15 mouse cellular contexts compared by ENCODE assay signal in genomic region chr2:28227589-28228191, GRCm38 (mm10). TPM values are rescaled to one million over a fixed set of nuclear protein-coding genes. Genes with fewer than 3 reads are reported as not detected.
A peak's percentile ranks its signal among the peaks of the same experiment; 100 is the strongest.
DNase-seq lines count a peak whose midpoint lies in the region; ATAC-seq and TF ChIP-seq lines count a peak whose summit lies in the region.
"Had no signal": no experiment of that assay in that cellular context is flagged by ENCODE, and none has a peak within 500 bp of the region (broad histone marks: within the 10 kb centered on the region; RNA-seq: fewer than 3 reads in every experiment).

No protein-coding gene starts in this region.

- no peak for TF ChIP-seq POLR2A in cortical plate, adult 2 months (IDR thresholded peaks at IDR 0.05; ENCODE audit: extremely low read depth, insufficient read depth, low read length)

- peaks cover 8% of the 10 kb centered on the region for H3K4me1 ChIP-seq in forebrain, embryonic 14.5 days (ENCODE audit: control insufficient read depth, insufficient read depth, low read length)
- H3K4me1 ChIP-seq in forebrain, embryonic 15.5 days: peaks cover 8% of the 10 kb centered on the region
- peaks cover 20% of the 10 kb centered on the region for H3K4me1 ChIP-seq in cortical plate, adult 2 months (ENCODE audit: control insufficient read depth, insufficient read depth, low read length)
- peaks cover 10% of the 10 kb centered on the region; the same call in 1 of the 2 replicates for H3K4me1 ChIP-seq in hindbrain, postnatal 0 days (ENCODE audit: insufficient read depth, low read length)
- peaks cover 16% of the 10 kb centered on the region for H3K4me1 ChIP-seq in midbrain, postnatal 0 days (ENCODE audit: insufficient read depth, low read length)
- H3K4me1 ChIP-seq in stomach, postnatal 0 days (replicated peaks; ENCODE audit: control insufficient read depth, insufficient read depth): no peaks in the 10 kb centered on the region

- WGBS in forebrain, embryonic 14.5 days: 8% methylated on average over 8 of the region's 8 CpGs
- 8% methylated on average over 8 of the region's 8 CpGs for WGBS in forebrain, embryonic 15.5 days
- WGBS in hindbrain, postnatal 0 days: 23% methylated on average over 8 of the region's 8 CpGs
- 9% methylated on average over 8 of the region's 8 CpGs for WGBS in midbrain, postnatal 0 days
- 59% methylated on average over 8 of the region's 8 CpGs for WGBS in stomach, postnatal 0 days

- no peaks in the 10 kb centered on the region for H3K9me3 ChIP-seq in forebrain, embryonic 14.5 days (replicated peaks; ENCODE audit: control insufficient read depth, low read length)
- no peaks in the 10 kb centered on the region for H3K9me3 ChIP-seq in forebrain, embryonic 15.5 days
- H3K9me3 ChIP-seq in hindbrain, postnatal 0 days (ENCODE audit: low read length): no peaks in the 10 kb centered on the region
- H3K9me3 ChIP-seq in midbrain, postnatal 0 days (ENCODE audit: low read length): no peaks in the 10 kb centered on the region
- H3K9me3 ChIP-seq in stomach, postnatal 0 days (ENCODE audit: control insufficient read depth, low read length): no peaks in the 10 kb centered on the region
- H3K9me3 ChIP-seq: heart, embryonic 10.5 days had no signal

- ATAC-seq in forebrain, embryonic 14.5 days: no peak
- no peak for ATAC-seq in forebrain, embryonic 15.5 days (replicated peaks)
- ATAC-seq in hindbrain, postnatal 0 days: 0 out of 2 replicates have a peak, but pooled peaks have one; percentile 56
- ATAC-seq in midbrain, postnatal 0 days (ENCODE audit: low FRiP score): peak; percentile 49; the same call in 1 of the 2 replicates
- no peak for ATAC-seq in stomach, postnatal 0 days (ENCODE audit: low FRiP score, low TSS enrichment)

- H3K27me3 ChIP-seq in forebrain, embryonic 14.5 days (replicated peaks; ENCODE audit: control insufficient read depth, insufficient read depth, low read length): no peaks in the 10 kb centered on the region
- no peaks in the 10 kb centered on the region for H3K27me3 ChIP-seq in forebrain, embryonic 15.5 days
- H3K27me3 ChIP-seq in hindbrain, postnatal 0 days (ENCODE audit: insufficient read depth, low read length): no peaks in the 10 kb centered on the region
- no peaks in the 10 kb centered on the region for H3K27me3 ChIP-seq in midbrain, postnatal 0 days (ENCODE audit: insufficient read depth, low read length)
- H3K27me3 ChIP-seq in stomach, postnatal 0 days (ENCODE audit: control insufficient read depth, insufficient read depth, low read length): no peaks in the 10 kb centered on the region

- H3K4me3 ChIP-seq in forebrain, embryonic 14.5 days (ENCODE audit: low read depth, low read length): no peak overlapping the region
- no peak overlapping the region for H3K4me3 ChIP-seq in forebrain, embryonic 15.5 days
- H3K4me3 ChIP-seq in cortical plate, adult 2 months (ENCODE audit: insufficient read depth, low read length): no peak overlapping the region
- no peak overlapping the region for H3K4me3 ChIP-seq in hindbrain, postnatal 0 days (ENCODE audit: low read length)
- no peak overlapping the region for H3K4me3 ChIP-seq in midbrain, postnatal 0 days (ENCODE audit: low read depth, low read length)
- no peak overlapping the region for H3K4me3 ChIP-seq in stomach, postnatal 0 days (ENCODE audit: low read depth, low read length)
- H3K4me3 ChIP-seq: erythroblast, embryonic 14.5 days; heart, embryonic 10.5 days had no signal

- peaks cover 35% of the 10 kb centered on the region for H3K36me3 ChIP-seq in forebrain, embryonic 14.5 days (ENCODE audit: control insufficient read depth, insufficient read depth, low read length)
- H3K36me3 ChIP-seq in forebrain, embryonic 15.5 days: peaks cover 36% of the 10 kb centered on the region
- H3K36me3 ChIP-seq in hindbrain, postnatal 0 days (ENCODE audit: insufficient read depth, low read length): 0 out of 2 replicates have a peak, but pooled peaks cover 15% of the 10 kb centered on the region
- H3K36me3 ChIP-seq in midbrain, postnatal 0 days (ENCODE audit: insufficient read depth, low read length): peaks cover 43% of the 10 kb centered on the region
- no peaks in the 10 kb centered on the region for H3K36me3 ChIP-seq in stomach, postnatal 0 days (ENCODE audit: control insufficient read depth, insufficient read depth, low read length)

- H3K4me2 ChIP-seq in forebrain, embryonic 14.5 days (ENCODE audit: low read length): no peak overlapping the region
- no peak overlapping the region for H3K4me2 ChIP-seq in forebrain, embryonic 15.5 days (replicated peaks)
- no peak overlapping the region for H3K4me2 ChIP-seq in hindbrain, postnatal 0 days (ENCODE audit: low read depth, low read length)
- no peak overlapping the region for H3K4me2 ChIP-seq in midbrain, postnatal 0 days (ENCODE audit: low read depth, low read length, poor library complexity, severe bottlenecking)
- H3K4me2 ChIP-seq in stomach, postnatal 0 days (replicated peaks; ENCODE audit: low read depth): no peak overlapping the region
- H3K4me2 ChIP-seq: lung, embryonic 14.5 days had no signal

- 0 out of 2 replicates have a peak overlapping the region, but pooled peaks have one; percentile 5 for H3K27ac ChIP-seq in forebrain, embryonic 14.5 days (ENCODE audit: low read depth, low read length)
- H3K27ac ChIP-seq in forebrain, embryonic 15.5 days (replicated peaks): no peak overlapping the region; the same call in 1 of the 2 replicates
- H3K27ac ChIP-seq in cortical plate, adult 2 months (ENCODE audit: insufficient read depth, low read length): peak overlapping the region; percentile 52; the same call in 1 of the 2 replicates
- H3K27ac ChIP-seq in hindbrain, postnatal 0 days: peak overlapping the region; percentile 1; the same call in 1 of the 2 replicates
- H3K27ac ChIP-seq in midbrain, postnatal 0 days (ENCODE audit: low read depth, low read length): peak overlapping the region; percentile 55
- H3K27ac ChIP-seq in stomach, postnatal 0 days (replicated peaks): no peak overlapping the region
- H3K27ac ChIP-seq: heart, embryonic 10.5 days had no signal

- intact Hi-C loops in left cerebral cortex, postnatal 10 days (cut with DNase I): no loop called here

- no peak for TF ChIP-seq EP300 in stomach, postnatal 0 days (optimal IDR thresholded peaks at IDR 0.05)

- no peak for TF ChIP-seq CTCF in cortical plate, adult 2 months (IDR thresholded peaks at IDR 0.05; ENCODE audit: extremely low read depth, insufficient read depth, low read length)
- no peak for TF ChIP-seq CTCF in hindbrain, postnatal 0 days (IDR thresholded peaks at IDR 0.05; ENCODE audit: low read depth)
- no peak for TF ChIP-seq CTCF in midbrain, postnatal 0 days (IDR thresholded peaks at IDR 0.05)
- no peak for TF ChIP-seq CTCF in stomach, postnatal 0 days (IDR thresholded peaks at IDR 0.05; ENCODE audit: low read depth)

- DNase-seq in forebrain, embryonic 14.5 days (ENCODE audit: low spot score): peak; percentile 52
- peak; percentile 60 for DNase-seq in hindbrain, postnatal 0 days (ENCODE audit: low spot score)
- peak; percentile 65 for DNase-seq in midbrain, postnatal 0 days (ENCODE audit: low spot score)
- no peak for DNase-seq in cerebellum, postnatal 10 days
- DNase-seq in stomach, postnatal 0 days (ENCODE audit: low spot score): no peak
- DNase-seq in left cerebral cortex, postnatal 10 days (ENCODE audit: extremely low spot score in 1 of 2, low spot score in 2 of 2): no peak
- DNase-seq: cerebellum, postnatal 36 days; heart, postnatal 36 days; kidney, adult 18-20 months; kidney, postnatal 25 days; lung, embryonic 14.5 days had no signal

- H3K9ac ChIP-seq in forebrain, embryonic 14.5 days (ENCODE audit: low read length): no peak overlapping the region
- H3K9ac ChIP-seq in forebrain, embryonic 15.5 days (replicated peaks): no peak overlapping the region; the same call in 1 of the 2 replicates
- H3K9ac ChIP-seq in hindbrain, postnatal 0 days (replicated peaks; ENCODE audit: low read length): no peak overlapping the region
- H3K9ac ChIP-seq in midbrain, postnatal 0 days (replicated peaks; ENCODE audit: low read length, poor library complexity, severe bottlenecking): no peak overlapping the region
- no peak overlapping the region for H3K9ac ChIP-seq in stomach, postnatal 0 days (ENCODE audit: low read length)
- H3K9ac ChIP-seq: lung, embryonic 14.5 days had no signal

RNA-seq across cellular contexts. Expression of gene Olfm1, which starts 34.9 kb away (rescaled TPM):
- polyA plus RNA-seq in forebrain, embryonic 14.5 days (2014; fragmentation: Nextera tagmentation; extraction: Ambion mirVana): 173 and 218 TPM in 2 replicates
- polyA plus RNA-seq in forebrain, embryonic 15.5 days (2015; fragmentation: Nextera tagmentation; extraction: Ambion mirVana): 225 and 234 TPM in 2 replicates
- polyA plus RNA-seq in cortical plate, adult 2 months (2012; rRNA removed): 1,426 and 1,489 TPM in 2 replicates
- 460 and 484 TPM in 2 replicates for total RNA-seq in hindbrain, postnatal 0 days (2014; rRNA removed)
- 346 and 367 TPM in 2 replicates for polyA plus RNA-seq in hindbrain, postnatal 0 days (2015; fragmentation: Nextera tagmentation; extraction: Ambion mirVana)
- total RNA-seq in midbrain, postnatal 0 days (2014; rRNA removed): 486 and 500 TPM in 2 replicates
- polyA plus RNA-seq in midbrain, postnatal 0 days (2015; fragmentation: Nextera tagmentation; extraction: Ambion mirVana): 426 and 440 TPM in 2 replicates
- polyA plus RNA-seq in stomach, postnatal 0 days (2015; fragmentation: Nextera tagmentation; extraction: Ambion mirVana): 14.1 and 17.5 TPM in 2 replicates
- 100 to 1,000 TPM; 821 to 879 TPM for total RNA-seq in left cerebral cortex, postnatal 10 days (2021)

Comparison
In these comparisons a context has a peak if more than half of its experiments do, and no peak if none do; other contexts are left out.
1. H3K27ac ChIP-seq: peak in forebrain, embryonic 14.5 days (single experiment), cortical plate, adult 2 months (single experiment), hindbrain, postnatal 0 days (single experiment) and midbrain, postnatal 0 days (single experiment); none in forebrain, embryonic 15.5 days (single experiment) and stomach, postnatal 0 days (single experiment).
2. ATAC-seq: peak in hindbrain, postnatal 0 days (single experiment) and midbrain, postnatal 0 days (single experiment); none in forebrain, embryonic 14.5 days (single experiment), forebrain, embryonic 15.5 days (single experiment) and stomach, postnatal 0 days (single experiment).
3. DNase-seq: peak in forebrain, embryonic 14.5 days (single experiment), hindbrain, postnatal 0 days (single experiment) and midbrain, postnatal 0 days (single experiment); none in cerebellum, postnatal 10 days (0 of 2), stomach, postnatal 0 days (single experiment) and left cerebral cortex, postnatal 10 days (0 of 2).